Mouse (Mus musculus): ENCODE data around the gene Serpinb1b. TPM values are rescaled to one million over a fixed set of nuclear protein-coding genes. Genes with fewer than 3 reads are reported as not detected.

The Serpinb1b gene
- 1.3 TPM for polyA plus RNA-seq (2014; fragmentation: Illumina TruSeq; extraction: RNeasy Lipid Tissue Mini Kit (QIAGEN cat#74804))

GRCm38 (mm10) chr13:33078056-33078705 is at the start of gene Serpinb1b:
Serpinb1b (plus strand) TSS chr13:33078575.

Other genes starting within 250 kb of the Serpinb1b start
- gene Serpinb1a, start 227.4 kb upstream of the Serpinb1b start, polyA plus RNA-seq (2014; fragmentation: Illumina TruSeq; extraction: RNeasy Lipid Tissue Mini Kit (QIAGEN cat#74804)): 168 TPM
- 0.51 TPM for gene Serpinb1c, start 180.4 kb upstream of the Serpinb1b start, polyA plus RNA-seq (2014; fragmentation: Illumina TruSeq; extraction: RNeasy Lipid Tissue Mini Kit (QIAGEN cat#74804))
- 297 TPM for gene Serpinb6b, start 113.4 kb upstream of the Serpinb1b start, polyA plus RNA-seq (2014; fragmentation: Illumina TruSeq; extraction: RNeasy Lipid Tissue Mini Kit (QIAGEN cat#74804))
- 132 TPM for gene Serpinb9, start 75.3 kb upstream of the Serpinb1b start, polyA plus RNA-seq (2014; fragmentation: Illumina TruSeq; extraction: RNeasy Lipid Tissue Mini Kit (QIAGEN cat#74804))
- gene Serpinb9b, start 51.2 kb upstream of the Serpinb1b start, polyA plus RNA-seq (2014; fragmentation: Illumina TruSeq; extraction: RNeasy Lipid Tissue Mini Kit (QIAGEN cat#74804)): 1.6 TPM
- not detected for gene Serpinb9c, start 81.2 kb downstream of the Serpinb1b start, polyA plus RNA-seq (2014; fragmentation: Illumina TruSeq; extraction: RNeasy Lipid Tissue Mini Kit (QIAGEN cat#74804))
- gene Serpinb9d, start 114.4 kb downstream of the Serpinb1b start, polyA plus RNA-seq (2014; fragmentation: Illumina TruSeq; extraction: RNeasy Lipid Tissue Mini Kit (QIAGEN cat#74804)): not detected
- gene Serpinb9e, start 171.0 kb downstream of the Serpinb1b start, polyA plus RNA-seq (2014; fragmentation: Illumina TruSeq; extraction: RNeasy Lipid Tissue Mini Kit (QIAGEN cat#74804)): not detected
- gene Serpinb9f, start 245.5 kb downstream of the Serpinb1b start, polyA plus RNA-seq (2014; fragmentation: Illumina TruSeq; extraction: RNeasy Lipid Tissue Mini Kit (QIAGEN cat#74804)): not detected